Comparison of ENCODE assay signal across 21 mouse cellular contexts in genomic region chr11:60231326-60231725, GRCm38 (mm10). TPM values are rescaled to one million over a fixed set of nuclear protein-coding genes. Genes with fewer than 3 reads are reported as not detected.
DNase-seq lines count a peak whose midpoint lies in the region; ATAC-seq and TF ChIP-seq lines count a peak whose summit lies in the region.
"Had no signal": no experiment of that assay in that cellular context is flagged by ENCODE, and none has a peak within 500 bp of the region (broad histone marks: within the 10 kb centered on the region; RNA-seq: fewer than 3 reads in every experiment).

No protein-coding gene starts in this region.

- peak; percentile 38 for DNase-seq in adrenal gland, postnatal 10 days
- no peak for DNase-seq in adrenal gland, adult 8-10 months
- DNase-seq in forebrain, embryonic 10.5 days (ENCODE audit: extremely low spot score, low spot score), result no peak
- peak; percentile 70 for DNase-seq in midbrain, postnatal 0 days (ENCODE audit: low spot score)
- DNase-seq: adrenal gland, postnatal 14 days; gastrocnemius, postnatal 36 days; kidney, adult 2 months; kidney, postnatal 14 days; layer of hippocampus, postnatal 36 days; liver had no signal

- WGBS in forebrain, embryonic 10.5 days, result 73% methylated on average over 3 of the region's 3 CpGs
- WGBS in forebrain, embryonic 12.5 days, result 82% methylated on average over 3 of the region's 3 CpGs
- 75% methylated on average over 3 of the region's 3 CpGs for WGBS in intestine, postnatal 0 days
- WGBS in intestine, embryonic 15.5 days, result 75% methylated on average over 3 of the region's 3 CpGs
- WGBS in midbrain, postnatal 0 days, result 36% methylated on average over 3 of the region's 3 CpGs
- WGBS in midbrain, embryonic 13.5 days, result 61% methylated on average over 3 of the region's 3 CpGs

- H3K4me1 ChIP-seq in forebrain, embryonic 10.5 days, result peaks cover 36% of the 10 kb centered on the region
- peaks cover 12% of the 10 kb centered on the region for H3K4me1 ChIP-seq in forebrain, embryonic 12.5 days
- peaks cover 7% of the 10 kb centered on the region for H3K4me1 ChIP-seq in intestine, postnatal 0 days (replicated peaks; ENCODE audit: control insufficient read depth, insufficient read depth, low read length)
- H3K4me1 ChIP-seq in intestine, embryonic 15.5 days (replicated peaks), result peaks cover 12% of the 10 kb centered on the region; the same call in 1 of the 2 replicates
- peaks cover 3% of the 10 kb centered on the region; the same call in 1 of the 2 replicates for H3K4me1 ChIP-seq in midbrain, postnatal 0 days (ENCODE audit: insufficient read depth, low read length)
- peaks cover 23% of the 10 kb centered on the region for H3K4me1 ChIP-seq in midbrain, embryonic 13.5 days (replicated peaks)

- no peak overlapping the region for H3K4me3 ChIP-seq in forebrain, embryonic 10.5 days
- no peak overlapping the region for H3K4me3 ChIP-seq in forebrain, embryonic 12.5 days (replicated peaks)
- no peak overlapping the region for H3K4me3 ChIP-seq in intestine, postnatal 0 days (ENCODE audit: low read depth, low read length)
- H3K4me3 ChIP-seq in intestine, embryonic 15.5 days (replicated peaks), result no peak overlapping the region
- no peak overlapping the region for H3K4me3 ChIP-seq in midbrain, postnatal 0 days (ENCODE audit: low read depth, low read length)
- H3K4me3 ChIP-seq in midbrain, embryonic 13.5 days (replicated peaks), result no peak overlapping the region
- H3K4me3 ChIP-seq: forebrain, embryonic 15.5 days; heart, embryonic 15.5 days; layer of hippocampus, adult 2 months; neural tube, embryonic 15.5 days had no signal

- no peak overlapping the region for H3K9ac ChIP-seq in forebrain, embryonic 12.5 days
- no peak overlapping the region for H3K9ac ChIP-seq in intestine, postnatal 0 days (ENCODE audit: low read depth, low read length)
- no peak overlapping the region for H3K9ac ChIP-seq in intestine, embryonic 15.5 days
- no peak overlapping the region for H3K9ac ChIP-seq in midbrain, postnatal 0 days (replicated peaks; ENCODE audit: low read length, poor library complexity, severe bottlenecking)
- H3K9ac ChIP-seq in midbrain, embryonic 13.5 days (replicated peaks), result no peak overlapping the region
- H3K9ac ChIP-seq: forebrain, embryonic 15.5 days; heart, embryonic 15.5 days; neural tube, embryonic 15.5 days had no signal

- no peaks in the 10 kb centered on the region for H3K27me3 ChIP-seq in forebrain, embryonic 10.5 days (ENCODE audit: poor library complexity, severe bottlenecking)
- no peaks in the 10 kb centered on the region for H3K27me3 ChIP-seq in forebrain, embryonic 12.5 days
- no peaks in the 10 kb centered on the region for H3K27me3 ChIP-seq in intestine, postnatal 0 days (replicated peaks; ENCODE audit: control insufficient read depth, insufficient read depth, low read length)
- no peaks in the 10 kb centered on the region for H3K27me3 ChIP-seq in intestine, embryonic 15.5 days (replicated peaks)
- H3K27me3 ChIP-seq in midbrain, postnatal 0 days (ENCODE audit: insufficient read depth, low read length), result no peaks in the 10 kb centered on the region
- no peaks in the 10 kb centered on the region for H3K27me3 ChIP-seq in midbrain, embryonic 13.5 days
- H3K27me3 ChIP-seq: forebrain, embryonic 15.5 days; heart, embryonic 15.5 days; neural tube, embryonic 15.5 days; Patski had no signal

- no peaks in the 10 kb centered on the region for H3K9me3 ChIP-seq in forebrain, embryonic 10.5 days
- H3K9me3 ChIP-seq in forebrain, embryonic 12.5 days, result no peaks in the 10 kb centered on the region
- H3K9me3 ChIP-seq in intestine, postnatal 0 days (ENCODE audit: control insufficient read depth), result no peaks in the 10 kb centered on the region
- H3K9me3 ChIP-seq in intestine, embryonic 15.5 days, result no peaks in the 10 kb centered on the region
- H3K9me3 ChIP-seq in midbrain, postnatal 0 days (ENCODE audit: low read length), result no peaks in the 10 kb centered on the region
- no peaks in the 10 kb centered on the region for H3K9me3 ChIP-seq in midbrain, embryonic 13.5 days
- H3K9me3 ChIP-seq: forebrain, embryonic 15.5 days; heart, embryonic 15.5 days; neural tube, embryonic 15.5 days had no signal

- no peaks in the 10 kb centered on the region for H3K36me3 ChIP-seq in forebrain, embryonic 10.5 days (replicated peaks)
- no peaks in the 10 kb centered on the region for H3K36me3 ChIP-seq in forebrain, embryonic 12.5 days (replicated peaks)
- peaks cover 25% of the 10 kb centered on the region; the same call in 1 of the 2 replicates for H3K36me3 ChIP-seq in intestine, postnatal 0 days (ENCODE audit: control insufficient read depth, insufficient read depth)
- H3K36me3 ChIP-seq in intestine, embryonic 15.5 days, result 0 out of 2 replicates have a peak, but pooled peaks cover 3% of the 10 kb centered on the region
- H3K36me3 ChIP-seq in midbrain, postnatal 0 days (ENCODE audit: insufficient read depth, low read length), result peaks cover 32% of the 10 kb centered on the region
- H3K36me3 ChIP-seq in midbrain, embryonic 13.5 days, result peaks cover 27% of the 10 kb centered on the region
- H3K36me3 ChIP-seq: forebrain, embryonic 15.5 days had no signal

- ATAC-seq in forebrain, embryonic 12.5 days (ENCODE audit: low FRiP score), result no peak
- ATAC-seq in intestine, postnatal 0 days, result no peak
- ATAC-seq in intestine, embryonic 15.5 days, result no peak
- ATAC-seq in midbrain, postnatal 0 days (ENCODE audit: low FRiP score), result no peak
- no peak for ATAC-seq in midbrain, embryonic 13.5 days
- ATAC-seq: forebrain, embryonic 15.5 days; Patski had no signal

- no peak overlapping the region for H3K4me2 ChIP-seq in forebrain, embryonic 12.5 days
- H3K4me2 ChIP-seq in intestine, postnatal 0 days (replicated peaks; ENCODE audit: low read depth), result no peak overlapping the region
- no peak overlapping the region for H3K4me2 ChIP-seq in intestine, embryonic 15.5 days (replicated peaks)
- H3K4me2 ChIP-seq in midbrain, postnatal 0 days (ENCODE audit: low read depth, low read length, poor library complexity, severe bottlenecking), result no peak overlapping the region
- no peak overlapping the region for H3K4me2 ChIP-seq in midbrain, embryonic 13.5 days (replicated peaks)
- H3K4me2 ChIP-seq: forebrain, embryonic 15.5 days; heart, embryonic 15.5 days; midbrain, embryonic 11.5 days; neural tube, embryonic 15.5 days had no signal

- 0 out of 2 replicates have a peak overlapping the region, but pooled peaks have one; percentile 52 for H3K27ac ChIP-seq in forebrain, embryonic 10.5 days
- H3K27ac ChIP-seq in forebrain, embryonic 12.5 days, result no peak overlapping the region
- H3K27ac ChIP-seq in intestine, postnatal 0 days (ENCODE audit: low read depth, low read length), result 0 out of 2 replicates have a peak overlapping the region, but pooled peaks have one; percentile 81
- H3K27ac ChIP-seq in intestine, embryonic 15.5 days, result no peak overlapping the region
- no peak overlapping the region for H3K27ac ChIP-seq in midbrain, postnatal 0 days (ENCODE audit: low read depth, low read length)
- H3K27ac ChIP-seq in midbrain, embryonic 13.5 days, result no peak overlapping the region
- H3K27ac ChIP-seq: forebrain, embryonic 15.5 days; heart, embryonic 15.5 days; layer of hippocampus, adult 2 months; macrophage; neural tube, embryonic 15.5 days had no signal

- no peak for TF ChIP-seq CTCF in intestine, postnatal 0 days (IDR thresholded peaks at IDR 0.05; ENCODE audit: low read depth)
- TF ChIP-seq CTCF in midbrain, postnatal 0 days (IDR thresholded peaks at IDR 0.05), result no peak

RNA-seq across cellular contexts. Expression of gene Srebf1, which starts 8.9 kb away (rescaled TPM):
- 100 to 1,000 TPM; 126 to 185 TPM for total RNA-seq in adrenal gland, postnatal 10 days (2021)
- total RNA-seq in adrenal gland, adult 8-10 months (2022), result 100 to 1,000 TPM; 165 to 367 (median 213) TPM
- 59.3 and 66.1 TPM in 2 replicates for polyA plus RNA-seq in forebrain, embryonic 10.5 days (2016; fragmentation: Nextera tagmentation; extraction: Ambion mirVana)
- polyA plus RNA-seq in forebrain, embryonic 12.5 days (2016; fragmentation: Nextera tagmentation; extraction: Ambion mirVana), result 58.0 and 58.1 TPM in 2 replicates
- polyA plus RNA-seq in intestine, postnatal 0 days (2015; fragmentation: Nextera tagmentation; extraction: Ambion mirVana), result 86.9 and 88.1 TPM in 2 replicates
- 89.5 and 108 TPM in 2 replicates for polyA plus RNA-seq in intestine, embryonic 15.5 days (2015; fragmentation: Nextera tagmentation; extraction: Ambion mirVana)
- total RNA-seq in midbrain, postnatal 0 days (2014; rRNA removed), result 77.1 and 96.5 TPM in 2 replicates
- 34.5 and 38.1 TPM in 2 replicates for polyA plus RNA-seq in midbrain, postnatal 0 days (2015; fragmentation: Nextera tagmentation; extraction: Ambion mirVana)
- polyA plus RNA-seq in midbrain, embryonic 13.5 days (2015; fragmentation: Nextera tagmentation; extraction: Ambion mirVana), result 38.5 and 46.0 TPM in 2 replicates

Comparison
In these comparisons a context has a peak if more than half of its experiments do, and no peak if none do; other contexts are left out.
1. DNase-seq: peak in adrenal gland, postnatal 10 days (single experiment) and midbrain, postnatal 0 days (single experiment); none in adrenal gland, adult 8-10 months (single experiment) and forebrain, embryonic 10.5 days (single experiment).
2. H3K27ac ChIP-seq: peak in forebrain, embryonic 10.5 days (single experiment) and intestine, postnatal 0 days (single experiment); none in forebrain, embryonic 12.5 days (single experiment), intestine, embryonic 15.5 days (single experiment), midbrain, postnatal 0 days (single experiment) and midbrain, embryonic 13.5 days (single experiment).